Mouse (Mus musculus) midbrain, embryonic 10.5 days (tissue): ENCODE data around the gene Rora. TPM values are rescaled to one million over a fixed set of nuclear protein-coding genes. Genes with fewer than 3 reads are reported as not detected.

Experiments
- DNase-seq: peaks from one replicate; pipeline ENCODE4 v3.0.0-alpha.2; 2017; ENCODE audit warnings: low spot score
- H3K27ac ChIP-seq: fragments of 300-500 bp; sonication (generic); replicated peaks from 2 replicates; pipeline ENCODE4 v1.5.1; 2016; ENCODE audit warnings: mild to moderate bottlenecking
- H3K27me3 ChIP-seq: fragments of 300-500 bp; sonication (generic); 2 replicates; pipeline ENCODE4 v1.6.1; 2016; ENCODE audit warnings: low read depth, mild to moderate bottlenecking; ENCODE audit not compliant: poor library complexity, severe bottlenecking
- H3K36me3 ChIP-seq: fragments of 300-500 bp; sonication (generic); 2 replicates; pipeline ENCODE4 v1.6.1; 2016; ENCODE audit warnings: mild to moderate bottlenecking, moderate library complexity
- H3K4me1 ChIP-seq: fragments of 300-500 bp; sonication (generic); 2 replicates; pipeline ENCODE4 v1.6.1; 2016
- H3K4me3 ChIP-seq: fragments of 300-500 bp; sonication (generic); 2 replicates; pipeline ENCODE4 v1.5.1; 2016; ENCODE audit warnings: mild to moderate bottlenecking, moderate library complexity
- H3K9me3 ChIP-seq: fragments of 300-500 bp; sonication (generic); replicated peaks from 2 replicates; pipeline ENCODE4 v1.6.1; 2016; ENCODE audit warnings: mild to moderate bottlenecking
- WGBS: fragments of 180-500 bp; shearing (Covaris S2); methylation state at CpG from one replicate; pipeline ENCODE4 v1.1.7; 2016; 5-methylcytosine and 5-hydroxymethylcytosine counted together
- polyA plus RNA-seq: library from polyadenylated mRNA; unstranded; fragments of >200 nt; fragmentation: Nextera tagmentation; extraction: Ambion mirVana; gene quantifications from 2 replicates; pipeline ENCODE4 v1.2.1, GENCODE M21; 2016

The Rora gene
- polyA plus RNA-seq, 1 experiment from 2014 or later, result 4.1 TPM

- DNase-seq, result no peak
- Histone ChIP-seq H3K27ac (no peak overlapping the region), H3K4me1 (peaks cover 25% of the 10 kb centered on the region), H3K36me3 (no peaks in the 10 kb centered on the region), H3K27me3 (peaks cover 6% of the 10 kb centered on the region), H3K4me3 (no peak overlapping the region), H3K9me3 (no peaks in the 10 kb centered on the region)
- WGBS, result 86% methylated on average over 9 of the region's 9 CpGs
Observed at GRCm38 (mm10) chr9:69306734-69307528, 653.3 kb downstream of the Rora start.

- Histone ChIP-seq H3K4me1 (peaks cover 14% of the 10 kb centered on the region), H3K27me3 (no peaks in the 10 kb centered on the region; the same call in 1 of the 2 replicates), H3K27ac (no peak overlapping the region), H3K4me3 (no peak overlapping the region), H3K9me3 (no peaks in the 10 kb centered on the region), H3K36me3 (no peaks in the 10 kb centered on the region)
- WGBS, result 91% methylated on average over 11 of the region's 11 CpGs
- no peak for DNase-seq
Observed at GRCm38 (mm10) chr9:69307974-69308373, 654.4 kb downstream of the Rora start.

- WGBS, result 86% methylated on average over 12 of the region's 12 CpGs
- Histone ChIP-seq H3K4me1 (peaks cover 6% of the 10 kb centered on the region; the same call in 1 of the 2 replicates), H3K4me3 (no peak overlapping the region), H3K27me3 (no peaks in the 10 kb centered on the region), H3K27ac (no peak overlapping the region), H3K9me3 (no peaks in the 10 kb centered on the region), H3K36me3 (no peaks in the 10 kb centered on the region)
- DNase-seq, result no peak
Observed at GRCm38 (mm10) chr9:69310524-69310923, 656.9 kb downstream of the Rora start.

GRCm38 (mm10) chr9:69313297-69313696 is 659.7 kb downstream of the Rora start:
- H3K27ac ChIP-seq, result no peak overlapping the region
- no peak overlapping the region for H3K4me3 ChIP-seq
- H3K4me1 ChIP-seq, result peaks cover 6% of the 10 kb centered on the region; the same call in 1 of the 2 replicates
- no peaks in the 10 kb centered on the region for H3K27me3 ChIP-seq
- no peak for DNase-seq
- H3K36me3 ChIP-seq, result no peaks in the 10 kb centered on the region
- 87% methylated on average over 3 of the region's 3 CpGs for WGBS
- no peaks in the 10 kb centered on the region for H3K9me3 ChIP-seq

- 84% methylated on average over 9 of the region's 9 CpGs for WGBS
- H3K4me3 ChIP-seq, result no peak overlapping the region
- H3K9me3 ChIP-seq, result no peaks in the 10 kb centered on the region
- H3K36me3 ChIP-seq, result no peaks in the 10 kb centered on the region
- no peaks in the 10 kb centered on the region for H3K27me3 ChIP-seq
- H3K4me1 ChIP-seq, result peaks cover 6% of the 10 kb centered on the region; the same call in 1 of the 2 replicates
- DNase-seq, result no peak
- no peak overlapping the region for H3K27ac ChIP-seq
Observed at GRCm38 (mm10) chr9:69314451-69315210, 661.0 kb downstream of the Rora start.

GRCm38 (mm10) chr9:69317527-69318115 is 664.0 kb downstream of the Rora start:
- Histone ChIP-seq H3K9me3 (no peaks in the 10 kb centered on the region), H3K27ac (no peak overlapping the region), H3K36me3 (no peaks in the 10 kb centered on the region), H3K4me3 (no peak overlapping the region), H3K4me1 (peaks cover 6% of the 10 kb centered on the region; the same call in 1 of the 2 replicates), H3K27me3 (no peaks in the 10 kb centered on the region)
- 81% methylated on average over 3 of the region's 3 CpGs for WGBS
- no peak for DNase-seq

GRCm38 (mm10) chr9:69319434-69319833 is 665.8 kb downstream of the Rora start:
- no peaks in the 10 kb centered on the region for H3K9me3 ChIP-seq
- H3K36me3 ChIP-seq, result no peaks in the 10 kb centered on the region
- H3K4me1 ChIP-seq, result no peaks in the 10 kb centered on the region
- H3K4me3 ChIP-seq, result no peak overlapping the region
- no peak for DNase-seq
- 94% methylated on average over 6 of the region's 6 CpGs for WGBS
- no peak overlapping the region for H3K27ac ChIP-seq
- no peaks in the 10 kb centered on the region for H3K27me3 ChIP-seq

GRCm38 (mm10) chr9:69319913-69320634 is 666.5 kb downstream of the Rora start:
- Histone ChIP-seq H3K4me1 (no peaks in the 10 kb centered on the region), H3K4me3 (no peak overlapping the region), H3K27ac (no peak overlapping the region), H3K36me3 (no peaks in the 10 kb centered on the region), H3K9me3 (no peaks in the 10 kb centered on the region), H3K27me3 (no peaks in the 10 kb centered on the region)
- WGBS, result 83% methylated on average over 10 of the region's 10 CpGs
- DNase-seq, result no peak

GRCm38 (mm10) chr9:69320635-69321027 is 667.0 kb downstream of the Rora start:
- Histone ChIP-seq H3K4me3 (no peak overlapping the region), H3K9me3 (no peaks in the 10 kb centered on the region), H3K27ac (no peak overlapping the region), H3K4me1 (no peaks in the 10 kb centered on the region), H3K36me3 (no peaks in the 10 kb centered on the region), H3K27me3 (no peaks in the 10 kb centered on the region)
- 88% methylated on average over 3 of the region's 3 CpGs for WGBS
- DNase-seq, result no peak

- Histone ChIP-seq H3K9me3 (no peaks in the 10 kb centered on the region), H3K36me3 (no peaks in the 10 kb centered on the region), H3K27ac (no peak overlapping the region), H3K4me1 (no peaks in the 10 kb centered on the region), H3K27me3 (no peaks in the 10 kb centered on the region), H3K4me3 (no peak overlapping the region)
- DNase-seq, result no peak
- 88% methylated on average over 1 of the region's 1 CpGs for WGBS
Observed at GRCm38 (mm10) chr9:69321956-69322355, 668.4 kb downstream of the Rora start.

GRCm38 (mm10) chr9:69323831-69324230 is 670.2 kb downstream of the Rora start:
- no peak overlapping the region for H3K27ac ChIP-seq
- no peaks in the 10 kb centered on the region for H3K9me3 ChIP-seq
- H3K4me3 ChIP-seq, result no peak overlapping the region
- WGBS, result 89% methylated on average over 8 of the region's 8 CpGs
- no peaks in the 10 kb centered on the region for H3K36me3 ChIP-seq
- no peak for DNase-seq
- no peaks in the 10 kb centered on the region for H3K4me1 ChIP-seq
- H3K27me3 ChIP-seq, result no peaks in the 10 kb centered on the region

GRCm38 (mm10) chr9:69327077-69327476 is 673.5 kb downstream of the Rora start:
- Histone ChIP-seq H3K27me3 (no peaks in the 10 kb centered on the region), H3K9me3 (no peaks in the 10 kb centered on the region), H3K27ac (no peak overlapping the region), H3K4me3 (no peak overlapping the region), H3K36me3 (no peaks in the 10 kb centered on the region), H3K4me1 (no peaks in the 10 kb centered on the region)
- no peak for DNase-seq
- WGBS, result 84% methylated on average over 9 of the region's 9 CpGs
